Mouse (Mus musculus) MEL (cell line): ENCODE results near the gene Olfr814. TPM values are rescaled to one million over a fixed set of nuclear protein-coding genes. Genes with fewer than 3 reads are reported as not detected.
"Not testable (repeated sequence)": the region's sequence is repeated elsewhere in the genome, so short reads cannot be mapped to it uniquely, and the experiment has no call there.

Source experiments
- DNase-seq: peaks from one replicate; pipeline ENCODE4 v3.0.0; 2011; ENCODE audit warnings: low read depth, low spot score
- H3K27ac ChIP-seq: 2 replicates; pipeline ENCODE4 v1.5.1; 2012; ENCODE audit warnings: low read depth, mild to moderate bottlenecking, control low read depth, low read length, moderate library complexity; ENCODE audit not compliant: control insufficient read depth
- H3K27me3 ChIP-seq, 2 experiments: fragments of 150-350 bp in 1 of 2; sonication (generic) in 1 of 2; 2 replicates each; pipeline ENCODE4 v1.6.1; 2012; ENCODE audit warnings: low read length in 2 of 2, mild to moderate bottlenecking in 2 of 2, improper control_type of control experiment in 1 of 2, moderate library complexity in 1 of 2; ENCODE audit not compliant: insufficient read depth in 2 of 2, control insufficient read depth in 1 of 2
- H3K36me3 ChIP-seq, 2 experiments: 2 replicates each; pipeline ENCODE4 v1.6.1; 2012 to 2014; ENCODE audit warnings: low read length in 2 of 2, improper control_type of control experiment in 1 of 2, inconsistent platforms in 1 of 2, mild to moderate bottlenecking in 1 of 2; ENCODE audit not compliant: insufficient read depth in 2 of 2, control insufficient read depth in 1 of 2
- H3K4me1 ChIP-seq, 2 experiments: fragments of 150-350 bp in 1 of 2; sonication (generic) in 1 of 2; 2 replicates each; pipeline ENCODE4 v1.6.1; 2012; ENCODE audit warnings: low read length in 2 of 2, improper control_type of control experiment in 1 of 2, mild to moderate bottlenecking in 1 of 2; ENCODE audit not compliant: insufficient read depth in 2 of 2, control insufficient read depth in 1 of 2
- H3K4me3 ChIP-seq, 2 experiments: fragments of 150-350 bp in 1 of 2; sonication (generic) in 1 of 2; 2 replicates each; pipeline ENCODE4 v1.5.1; 2012; ENCODE audit warnings: low read depth in 2 of 2, low read length in 2 of 2, mild to moderate bottlenecking in 2 of 2, moderate library complexity in 2 of 2, control low read depth in 1 of 2, improper control_type of control experiment in 1 of 2; ENCODE audit not compliant: control insufficient read depth in 1 of 2, insufficient read depth in 1 of 2
- H3K79me2 ChIP-seq: 2 replicates; pipeline ENCODE4 v1.6.1; 2012; ENCODE audit warnings: mild to moderate bottlenecking, low read length, moderate library complexity; ENCODE audit not compliant: control insufficient read depth, poor library complexity, insufficient read depth
- H3K9ac ChIP-seq: 2 replicates; pipeline ENCODE4 v1.6.1; 2012; ENCODE audit warnings: low read depth, mild to moderate bottlenecking, control low read depth, low read length, moderate library complexity; ENCODE audit not compliant: control insufficient read depth, poor library complexity, severe bottlenecking
- H3K9me3 ChIP-seq: fragments of 150-350 bp; sonication (generic); replicated peaks from 2 replicates; pipeline ENCODE4 v1.6.1; 2012; ENCODE audit warnings: mild to moderate bottlenecking, low read length, improper control_type of control experiment, moderate library complexity; ENCODE audit not compliant: insufficient read depth
- CHD2 ChIP-seq: IDR thresholded peaks from 2 replicates; pipeline ENCODE4 v1.6.1; 2011; ENCODE audit warnings: low read length, improper control_type of control experiment
- CTCF ChIP-seq, 3 experiments: IDR thresholded peaks in 2 of 3; conservative IDR thresholded peaks in 1 of 3; 2 replicates each; pipeline ENCODE4 v1.5.1; 2011 to 2012; ENCODE audit warnings: low read length in 3 of 3, low read depth in 2 of 3, mild to moderate bottlenecking in 2 of 3, improper control_type of control experiment in 1 of 3, inconsistent platforms in 1 of 3, mixed read lengths in 1 of 3, moderate library complexity in 1 of 3; ENCODE audit not compliant: control insufficient read depth in 1 of 3, insufficient read depth in 1 of 3, poor library complexity in 1 of 3, severe bottlenecking in 1 of 3
- E2F4 ChIP-seq: IDR thresholded peaks from 2 replicates; pipeline ENCODE4 v1.6.1; 2011; ENCODE audit warnings: low read depth, low read length, improper control_type of control experiment, borderline replicate concordance
- ELF1 ChIP-seq: IDR thresholded peaks from 2 replicates; pipeline ENCODE4 v1.6.1; 2014; ENCODE audit warnings: low read depth, mild to moderate bottlenecking, inconsistent platforms, low read length, improper control_type of control experiment, moderate library complexity
- MXI1 ChIP-seq: IDR thresholded peaks from 2 replicates; pipeline ENCODE4 v1.6.1; 2011; ENCODE audit warnings: mild to moderate bottlenecking, low read depth, low read length, improper control_type of control experiment
- MYB ChIP-seq: IDR thresholded peaks from 2 replicates; pipeline ENCODE4 v1.6.1; 2011; ENCODE audit warnings: mild to moderate bottlenecking, low read depth, low read length, improper control_type of control experiment
- NELFE ChIP-seq: IDR thresholded peaks from 2 replicates; pipeline ENCODE4 v1.6.1; 2011; ENCODE audit warnings: low read depth, low read length, improper control_type of control experiment
- POLR2AphosphoS5 ChIP-seq: IDR thresholded peaks from 2 replicates; pipeline ENCODE4 v1.6.1; 2012; ENCODE audit warnings: low read depth, borderline replicate concordance, mild to moderate bottlenecking, inconsistent platforms, low read length, moderate library complexity, mixed read lengths
- TCF12 ChIP-seq: IDR thresholded peaks from 2 replicates; pipeline ENCODE4 v1.6.1; 2014; ENCODE audit warnings: low read depth, mild to moderate bottlenecking, inconsistent platforms, low read length, improper control_type of control experiment, moderate library complexity
- USF1 ChIP-seq: IDR thresholded peaks from 2 replicates; pipeline ENCODE4 v1.6.1; 2014; ENCODE audit warnings: low read depth, mild to moderate bottlenecking, inconsistent platforms, low read length, improper control_type of control experiment, moderate library complexity
- ZC3H11A ChIP-seq: IDR thresholded peaks from 2 replicates; pipeline ENCODE4 v1.6.1; 2012; ENCODE audit warnings: low read depth, mild to moderate bottlenecking, inconsistent platforms, low read length, improper control_type of control experiment
- ZKSCAN1 ChIP-seq: IDR thresholded peaks from 2 replicates; pipeline ENCODE4 v1.6.1; 2012; ENCODE audit warnings: low read depth, mild to moderate bottlenecking, inconsistent platforms, low read length, improper control_type of control experiment, moderate library complexity
- polyA plus RNA-seq, 2 experiments: library from polyadenylated mRNA; stranded (reverse) in 1 of 2; unstranded in 1 of 2; fragments of >175 nt in 1 of 2; fragments of >200 nt in 1 of 2; gene quantifications; 2 replicates each; pipeline versions ENCODE4 v1.2.1 to v1.2.4; 2012; ENCODE audit warnings: low replicate concordance in 2 of 2, low read depth in 1 of 2; ENCODE audit not compliant: insufficient read length in 2 of 2, insufficient read depth in 1 of 2, missing spikeins in 1 of 2
- total RNA-seq: library from RNA; depleted of rRNA; stranded (reverse); fragments of 300-350 nt; gene quantifications from 2 replicates; pipeline ENCODE4 v1.2.3, GENCODE M21; 2012; rRNA removed

Gene Olfr814
- total RNA-seq (not detected in 2 replicates), polyA plus RNA-seq (not detected)

- not testable (repeated sequence) for H3K9ac ChIP-seq, H3K36me3 ChIP-seq, H3K9me3 ChIP-seq, DNase-seq, H3K4me1 ChIP-seq, H3K4me3 ChIP-seq, H3K27me3 ChIP-seq, H3K79me2 ChIP-seq, H3K27ac ChIP-seq
Observed at GRCm38 (mm10) chr10:129879751-129880150, at the start of gene Olfr814. Gene Olfr814 (minus strand): TSS chr10:129879851.

DNA sequence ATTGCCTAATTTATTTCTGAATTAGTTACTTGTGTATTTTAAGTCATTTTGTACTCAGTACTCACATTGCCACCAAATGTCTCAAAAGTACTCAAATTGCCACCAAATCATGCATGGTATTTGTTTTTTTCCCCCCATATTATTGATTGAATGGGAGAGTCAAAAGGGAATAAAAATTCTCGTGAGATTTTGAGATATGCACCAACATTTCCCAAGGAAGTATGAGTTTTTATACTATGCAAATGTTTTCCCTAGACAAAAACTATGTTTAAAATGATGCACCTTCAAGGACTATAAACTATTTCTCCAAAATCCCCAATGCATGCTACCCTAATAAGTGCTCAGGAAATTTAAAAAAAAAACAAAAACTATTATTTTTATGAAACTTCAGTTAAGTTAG is 35.8 kb upstream of the Olfr814 start, which contains the start of gene Olfr816:
Olfr816 (minus strand) TSS at position 101 of the 400 bp plus-strand sequence.
- H3K27ac ChIP-seq = no peak within 1 kb of the TSS
- no peak for DNase-seq
- TF ChIP-seq POLR2AphosphoS5 (no peak), ZC3H11A (no peak), ZKSCAN1 (no peak), E2F4 (no peak), USF1 (no peak), CHD2 (no peak), TCF12 (no peak), NELFE (no peak), ELF1 (no peak), MXI1 (no peak), CTCF (IDR thresholded peaks at IDR 0.05 in 2 of 3, conservative IDR thresholded peaks at IDR 0.05 in 1 of 3; ENCODE audit: control insufficient read depth in 1 of 3, insufficient read depth in 1 of 3, low read depth in 2 of 3, low read length in 3 of 3, poor library complexity in 1 of 3, severe bottlenecking in 1 of 3) (no peak), MYB (no peak)

GRCm38 (mm10) chr10:129905767-129906166 is 26.1 kb upstream of the Olfr814 start, which contains the start of gene Olfr815:
Gene Olfr815 (minus strand): TSS chr10:129905867.
- H3K79me2 ChIP-seq, H3K4me1 ChIP-seq, DNase-seq, H3K9ac ChIP-seq, H3K9me3 ChIP-seq, H3K27me3 ChIP-seq, H3K4me3 ChIP-seq, H3K36me3 ChIP-seq, H3K27ac ChIP-seq: not testable (repeated sequence)

More for the DNA sequence above, 35.8 kb upstream of the Olfr814 start, which contains the start of gene Olfr816:
- H3K79me2 ChIP-seq = no peaks in the 10 kb centered on the region
- H3K9ac ChIP-seq = no peak within 1 kb of the TSS
- H3K4me1 ChIP-seq = no peaks in the 10 kb centered on the region
- no peaks in the 10 kb centered on the region for H3K36me3 ChIP-seq
- H3K9me3 ChIP-seq = no peaks in the 10 kb centered on the region
- H3K27me3 ChIP-seq = no peaks in the 10 kb centered on the region
- no peak within 1 kb of the TSS for H3K4me3 ChIP-seq
